Mouse (Mus musculus): Measurements from ENCODE around the gene Map3k5.

DNA sequence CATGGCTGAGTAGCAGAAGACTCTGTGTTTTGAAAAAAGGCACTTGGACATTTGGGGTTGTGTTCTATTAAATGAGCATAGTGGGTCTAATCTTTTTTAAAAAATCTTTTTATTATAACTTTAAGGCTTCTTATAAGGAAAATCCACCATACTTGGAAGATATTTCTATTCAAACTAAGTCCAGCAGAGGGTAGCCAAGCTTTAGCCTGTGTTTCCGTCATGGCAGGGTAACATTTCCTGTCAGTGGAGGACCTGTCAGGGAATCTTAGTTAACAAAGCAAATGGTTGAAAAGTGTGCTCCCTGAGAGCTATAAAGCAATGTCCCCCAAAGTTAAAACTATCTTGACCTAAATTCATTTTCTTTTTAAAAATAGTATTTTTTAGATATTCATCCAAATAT, 22.7 kb upstream of the Map3k5 start:
- no peak for TF ChIP-seq TCF12 (IDR thresholded peaks at IDR 0.05; ENCODE audit: low read depth, low read length)
- TF ChIP-seq ZKSCAN1 (IDR thresholded peaks at IDR 0.05; ENCODE audit: low read depth, low read length), result no peak
- no peak for TF ChIP-seq RCOR1 (IDR thresholded peaks at IDR 0.05; ENCODE audit: low read depth, low read length)
- no peak for TF ChIP-seq E2F4 (IDR thresholded peaks at IDR 0.05; ENCODE audit: borderline replicate concordance, low read depth, low read length)
